Mouse (Mus musculus) ES-Bruce4 (cell line): ENCODE results near the gene Dut. TPM values are rescaled to one million over a fixed set of nuclear protein-coding genes. Genes with fewer than 3 reads are reported as not detected.

ENCODE experiments used
- H3K27ac ChIP-seq: 2 replicates; pipeline ENCODE4 v1.5.1; 2012; ENCODE audit warnings: low read length, inconsistent platforms; ENCODE audit not compliant: insufficient read depth
- H3K27me3 ChIP-seq: 2 replicates; pipeline ENCODE4 v1.6.1; 2012; ENCODE audit warnings: mild to moderate bottlenecking, low read length, inconsistent platforms; ENCODE audit not compliant: control insufficient read depth, poor library complexity, insufficient read depth, severe bottlenecking
- H3K36me3 ChIP-seq: 2 replicates; pipeline ENCODE4 v1.6.1; 2012; ENCODE audit warnings: inconsistent platforms, mild to moderate bottlenecking, low read length, moderate library complexity; ENCODE audit not compliant: control insufficient read depth, poor library complexity, insufficient read depth, severe bottlenecking
- H3K4me1 ChIP-seq: one replicate; pipeline ENCODE4 v1.8.1; 2011; ENCODE audit warnings: low read length; ENCODE audit not compliant: control insufficient read depth, insufficient read depth
- H3K4me3 ChIP-seq: 2 replicates; pipeline ENCODE4 v1.5.1; 2011; ENCODE audit warnings: low read depth, mild to moderate bottlenecking, low read length
- H3K9ac ChIP-seq: 2 replicates; pipeline ENCODE4 v1.6.1; 2012; ENCODE audit warnings: low read depth, mild to moderate bottlenecking, inconsistent platforms; ENCODE audit not compliant: poor library complexity, severe bottlenecking
- H3K9me3 ChIP-seq: replicated peaks from 2 replicates; pipeline ENCODE4 v1.6.1; 2012; ENCODE audit warnings: mild to moderate bottlenecking, low read length, inconsistent platforms; ENCODE audit not compliant: control insufficient read depth, poor library complexity, insufficient read depth, severe bottlenecking
- CTCF ChIP-seq: IDR thresholded peaks from one replicate; pipeline ENCODE4 v1.8.1; 2011; ENCODE audit warnings: low read depth, low read length
- EP300 ChIP-seq: IDR thresholded peaks from 2 replicates; pipeline ENCODE4 v1.6.1; 2011; ENCODE audit warnings: low read depth, low read length; ENCODE audit not compliant: insufficient read depth
- POLR2A ChIP-seq: IDR thresholded peaks from one replicate; pipeline ENCODE4 v1.8.1; 2011; ENCODE audit warnings: low read length; ENCODE audit not compliant: insufficient read depth
- polyA plus RNA-seq: library from polyadenylated mRNA; stranded (reverse); fragments of >200 nt; gene quantifications from 2 replicates; pipeline ENCODE4 v1.2.4, GENCODE M21; 2011; ENCODE audit warnings: low read depth; ENCODE audit not compliant: missing spikeins, insufficient read depth, insufficient read length

Gene Dut
- polyA plus RNA-seq, 1 experiment: 127 TPM

- Histone ChIP-seq H3K27me3 (no peaks in the 10 kb centered on the region), H3K9ac (no peak overlapping the region), H3K4me1 (no peaks in the 10 kb centered on the region), H3K9me3 (no peaks in the 10 kb centered on the region), H3K27ac (no peak overlapping the region), H3K36me3 (no peaks in the 10 kb centered on the region), H3K4me3 (no peak overlapping the region)
- no peak for TF ChIP-seq POLR2A
- TF ChIP-seq CTCF: no peak
- no peak for TF ChIP-seq EP300
These were observed 27.7 kb upstream of the Dut start for GRCm38 (mm10) chr2:125219268-125219667.

GRCm38 (mm10) chr2:125221673-125222072 lies 25.3 kb upstream of the Dut start:
- no peaks in the 10 kb centered on the region for H3K36me3 ChIP-seq
- no peaks in the 10 kb centered on the region for H3K9me3 ChIP-seq
- no peak overlapping the region for H3K4me3 ChIP-seq
- no peak overlapping the region for H3K27ac ChIP-seq
- no peaks in the 10 kb centered on the region for H3K4me1 ChIP-seq
- TF ChIP-seq EP300 (no peak), CTCF (no peak), POLR2A (no peak)
- H3K27me3 ChIP-seq: no peaks in the 10 kb centered on the region
- no peak overlapping the region for H3K9ac ChIP-seq

- no peak overlapping the region for H3K27ac ChIP-seq
- TF ChIP-seq EP300 (no peak), POLR2A (no peak), CTCF (no peak)
- no peaks in the 10 kb centered on the region for H3K4me1 ChIP-seq
- no peak overlapping the region for H3K4me3 ChIP-seq
- no peaks in the 10 kb centered on the region for H3K27me3 ChIP-seq
- H3K36me3 ChIP-seq: no peaks in the 10 kb centered on the region
- no peak overlapping the region for H3K9ac ChIP-seq
- no peaks in the 10 kb centered on the region for H3K9me3 ChIP-seq
These were observed 18.2 kb upstream of the Dut start for GRCm38 (mm10) chr2:125228472-125229409.

- no peaks in the 10 kb centered on the region for H3K4me1 ChIP-seq
- no peak overlapping the region for H3K27ac ChIP-seq
- H3K4me3 ChIP-seq: no peak overlapping the region
- TF ChIP-seq POLR2A (no peak), CTCF (no peak), EP300 (no peak)
- no peaks in the 10 kb centered on the region for H3K36me3 ChIP-seq
- H3K9ac ChIP-seq: no peak overlapping the region
- H3K9me3 ChIP-seq: no peaks in the 10 kb centered on the region
- no peaks in the 10 kb centered on the region for H3K27me3 ChIP-seq
These were observed 14.8 kb upstream of the Dut start for GRCm38 (mm10) chr2:125232183-125232582.

- TF ChIP-seq POLR2A (no peak), EP300 (no peak), CTCF (no peak)
- Histone ChIP-seq H3K27me3 (no peaks in the 10 kb centered on the region), H3K27ac (no peak overlapping the region), H3K9me3 (0 out of 2 replicates have a peak, but pooled peaks cover 2% of the 10 kb centered on the region), H3K36me3 (no peaks in the 10 kb centered on the region), H3K9ac (no peak overlapping the region), H3K4me3 (no peak overlapping the region), H3K4me1 (no peaks in the 10 kb centered on the region)
These were observed 13.5 kb upstream of the Dut start for GRCm38 (mm10) chr2:125233537-125233936.

- Histone ChIP-seq H3K36me3 (no peaks in the 10 kb centered on the region), H3K9me3 (peaks cover 2% of the 10 kb centered on the region; the same call in 1 of the 2 replicates), H3K27me3 (no peaks in the 10 kb centered on the region), H3K4me1 (no peaks in the 10 kb centered on the region), H3K27ac (no peak overlapping the region), H3K4me3 (no peak overlapping the region), H3K9ac (no peak overlapping the region)
- TF ChIP-seq POLR2A (no peak), EP300 (no peak), CTCF (no peak)
These were observed 12.9 kb upstream of the Dut start for GRCm38 (mm10) chr2:125234049-125234448.
